Mouse (Mus musculus) hindbrain, embryonic 14.5 days (tissue): Measurements from ENCODE around the gene Fbxo31. TPM values are rescaled to one million over a fixed set of nuclear protein-coding genes. Genes with fewer than 3 reads are reported as not detected.

ENCODE experiments used
- ATAC-seq: fragments of 200-750 bp; cut with Nextera tagmentation; 2 replicates; pipeline ENCODE4 v1.8.0; 2017; ENCODE audit warnings: moderate number of reproducible peaks, mild to moderate bottlenecking, moderate TSS enrichment, moderate library complexity; ENCODE audit not compliant: low FRiP score
- DNase-seq: peaks from one replicate; pipeline ENCODE4 v3.0.0-alpha.2; 2015; ENCODE audit warnings: low spot score
- H3K27ac ChIP-seq: fragments of 300-500 bp; sonication (generic); 2 replicates; pipeline ENCODE4 v1.5.1; 2014; ENCODE audit warnings: mild to moderate bottlenecking, moderate library complexity
- H3K27me3 ChIP-seq: fragments of 300-500 bp; sonication (generic); 2 replicates; pipeline ENCODE4 v1.6.1; 2014; ENCODE audit warnings: mild to moderate bottlenecking, low read length, mixed read lengths; ENCODE audit not compliant: control insufficient read depth, insufficient read depth
- H3K36me3 ChIP-seq: fragments of 300-500 bp; sonication (generic); replicated peaks from 2 replicates; pipeline ENCODE4 v1.6.1; 2014; ENCODE audit not compliant: control insufficient read depth, insufficient read depth
- H3K4me1 ChIP-seq: fragments of 300-500 bp; sonication (generic); replicated peaks from 2 replicates; pipeline ENCODE4 v1.6.1; 2014; ENCODE audit warnings: antibody characterized with exemption, low read length, mixed read lengths; ENCODE audit not compliant: control insufficient read depth, insufficient read depth
- H3K4me2 ChIP-seq: fragments of 300-500 bp; sonication (generic); replicated peaks from 2 replicates; pipeline ENCODE4 v1.6.1; 2014; ENCODE audit warnings: mild to moderate bottlenecking, moderate library complexity
- H3K4me3 ChIP-seq: fragments of 300-500 bp; sonication (generic); replicated peaks from 2 replicates; pipeline ENCODE4 v1.5.1; 2014; ENCODE audit warnings: mild to moderate bottlenecking, low read length
- H3K9ac ChIP-seq: fragments of 300-500 bp; sonication (generic); 2 replicates; pipeline ENCODE4 v1.6.1; 2014
- H3K9me3 ChIP-seq: fragments of 300-500 bp; sonication (generic); 2 replicates; pipeline ENCODE4 v1.6.1; 2016; ENCODE audit warnings: low read length; ENCODE audit not compliant: control insufficient read depth
- WGBS: fragments of 180-500 bp; shearing (Covaris S2); extraction: QIAGEN DNeasy Blood & Tissue Kit; methylation state at CpG from one replicate; pipeline ENCODE4 v1.1.7; 2014; 5-methylcytosine and 5-hydroxymethylcytosine counted together
- polyA plus RNA-seq: library from polyadenylated mRNA; unstranded; fragments of >200 nt; fragmentation: Nextera tagmentation; extraction: Ambion mirVana; gene quantifications from 2 replicates; pipeline ENCODE4 v1.2.1, GENCODE M21; 2014

Fbxo31 gene
- polyA plus RNA-seq = 36.2 and 38.1 TPM in 2 replicates

GRCm38 (mm10) chr8:121578676-121579451 is at the start of gene Fbxo31:
Fbxo31 (minus strand) TSS chr8:121578806.
- ATAC-seq (peak; percentile 93), DNase-seq (peak; percentile 90)
- peak within 1 kb of the TSS; percentile 58 for H3K4me2 ChIP-seq
- no peaks in the 10 kb centered on the region for H3K27me3 ChIP-seq
- H3K9ac ChIP-seq = peak within 1 kb of the TSS; percentile 77
- peaks cover 22% of the 10 kb centered on the region for H3K4me1 ChIP-seq
- under 1% methylated on average over 63 of the region's 63 CpGs for WGBS
- peak within 1 kb of the TSS; percentile 59 for H3K27ac ChIP-seq
- no peaks in the 10 kb centered on the region for H3K36me3 ChIP-seq
- peak within 1 kb of the TSS; percentile 69 for H3K4me3 ChIP-seq
- no peaks in the 10 kb centered on the region for H3K9me3 ChIP-seq

DNA sequence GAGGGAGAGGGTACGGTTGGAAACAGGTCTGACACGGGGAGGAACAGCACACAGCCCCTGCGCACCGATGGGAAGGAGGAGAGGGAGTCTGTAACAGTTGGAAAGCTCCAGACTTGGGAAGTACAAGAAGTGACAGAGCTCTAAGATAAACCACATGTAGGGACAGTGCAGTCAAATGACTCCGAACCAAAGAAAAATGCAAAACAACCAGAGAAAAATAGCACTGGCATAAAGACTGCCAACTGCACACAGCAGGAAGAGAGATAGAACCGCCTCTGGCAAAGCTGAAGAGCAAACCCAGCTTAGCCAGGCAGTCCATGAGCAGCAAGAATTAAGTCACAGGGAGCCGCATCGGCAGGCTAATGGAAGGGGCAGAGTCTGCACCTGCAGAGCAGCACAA is 44.4 kb upstream of the Fbxo31 start:
- Histone ChIP-seq H3K36me3 (peaks cover 11% of the 10 kb centered on the region), H3K4me1 (peaks cover 30% of the 10 kb centered on the region; the same call in 1 of the 2 replicates), H3K27ac (no peak overlapping the region; the same call in 1 of the 2 replicates), H3K4me3 (no peak overlapping the region), H3K4me2 (no peak overlapping the region), H3K9me3 (no peaks in the 10 kb centered on the region), H3K9ac (no peak overlapping the region), H3K27me3 (no peaks in the 10 kb centered on the region)
- 75% methylated on average over 8 of the region's 8 CpGs for WGBS
- no peak for DNase-seq
- ATAC-seq = no peak

- ATAC-seq (no peak), DNase-seq (no peak)
- no peaks in the 10 kb centered on the region for H3K27me3 ChIP-seq
- peaks cover 30% of the 10 kb centered on the region; the same call in 1 of the 2 replicates for H3K4me1 ChIP-seq
- H3K4me3 ChIP-seq = no peak overlapping the region
- H3K9me3 ChIP-seq = no peaks in the 10 kb centered on the region
- H3K36me3 ChIP-seq = peaks cover 9% of the 10 kb centered on the region
- H3K27ac ChIP-seq = no peak overlapping the region
- no peak overlapping the region for H3K9ac ChIP-seq
- 44% methylated on average over 1 of the region's 1 CpGs for WGBS
- H3K4me2 ChIP-seq = no peak overlapping the region
Measured at GRCm38 (mm10) chr8:121621879-121622278, 43.3 kb upstream of the Fbxo31 start.

- 88% methylated on average over 12 of the region's 12 CpGs for WGBS
Measured at GRCm38 (mm10) chr8:121620801-121621516, 42.4 kb upstream of the Fbxo31 start.

DNA sequence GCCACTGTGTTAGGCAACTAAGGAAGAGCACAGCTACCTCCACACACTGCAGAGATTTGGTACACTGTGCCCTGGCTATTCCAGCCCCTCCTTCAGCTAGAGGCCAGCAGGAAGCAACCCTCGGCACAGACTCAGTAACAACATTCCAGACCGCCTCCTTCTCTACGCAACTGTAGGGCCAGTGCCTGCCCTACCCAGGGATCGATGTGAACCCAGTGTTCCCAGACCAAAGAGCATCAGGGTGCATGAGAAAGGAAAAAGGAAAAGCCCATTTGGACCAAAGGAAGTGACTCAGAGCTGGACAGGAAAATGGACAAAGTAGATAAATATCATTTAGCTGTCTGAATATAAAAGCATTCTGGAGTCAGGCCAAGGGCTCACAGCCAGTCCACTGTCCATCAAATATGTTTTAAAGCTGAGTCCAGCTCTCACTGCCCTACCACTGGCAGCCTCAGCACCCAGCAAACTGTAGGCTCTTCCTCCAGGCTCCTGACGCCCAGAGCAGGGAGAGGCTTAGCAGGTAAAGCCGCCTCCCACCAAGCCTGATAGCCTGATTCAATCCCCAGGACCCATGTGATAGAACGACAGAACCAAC is 40.9 kb upstream of the Fbxo31 start:
- no peaks in the 10 kb centered on the region for H3K9me3 ChIP-seq
- no peaks in the 10 kb centered on the region for H3K27me3 ChIP-seq
- H3K27ac ChIP-seq = peak overlapping the region; percentile 45; the same call in 1 of the 2 replicates
- 59% methylated on average over 7 of the region's 7 CpGs for WGBS
- no peak overlapping the region for H3K4me3 ChIP-seq
- H3K36me3 ChIP-seq = peaks cover 26% of the 10 kb centered on the region
- H3K9ac ChIP-seq = no peak overlapping the region
- DNase-seq (no peak), ATAC-seq (no peak)
- H3K4me1 ChIP-seq = peaks cover 18% of the 10 kb centered on the region; the same call in 1 of the 2 replicates
- H3K4me2 ChIP-seq = no peak overlapping the region

More at GRCm38 (mm10) chr8:121620801-121621516, 42.4 kb upstream of the Fbxo31 start:
- DNase-seq = no peak
- Histone ChIP-seq H3K4me3 (no peak overlapping the region), H3K9ac (no peak overlapping the region), H3K4me1 (peaks cover 27% of the 10 kb centered on the region; the same call in 1 of the 2 replicates), H3K9me3 (no peaks in the 10 kb centered on the region), H3K36me3 (peaks cover 16% of the 10 kb centered on the region), H3K4me2 (no peak overlapping the region), H3K27ac (no peak overlapping the region), H3K27me3 (no peaks in the 10 kb centered on the region)
- ATAC-seq = no peak

- no peak for ATAC-seq
- no peak overlapping the region for H3K4me2 ChIP-seq
- no peak overlapping the region for H3K27ac ChIP-seq
- DNase-seq = no peak
- H3K36me3 ChIP-seq = peaks cover 49% of the 10 kb centered on the region
- H3K4me1 ChIP-seq = peaks cover 6% of the 10 kb centered on the region; the same call in 1 of the 2 replicates
- no peaks in the 10 kb centered on the region for H3K9me3 ChIP-seq
- no peak overlapping the region for H3K4me3 ChIP-seq
- H3K9ac ChIP-seq = no peak overlapping the region
- no peaks in the 10 kb centered on the region for H3K27me3 ChIP-seq
Measured at GRCm38 (mm10) chr8:121613419-121613818, 34.8 kb upstream of the Fbxo31 start.

GRCm38 (mm10) chr8:121609916-121610315 is 31.3 kb upstream of the Fbxo31 start:
- ATAC-seq (no peak), DNase-seq (no peak)
- Histone ChIP-seq H3K4me3 (no peak overlapping the region), H3K9ac (no peak overlapping the region), H3K4me1 (peaks cover 6% of the 10 kb centered on the region; the same call in 1 of the 2 replicates), H3K36me3 (peaks cover 59% of the 10 kb centered on the region), H3K9me3 (no peaks in the 10 kb centered on the region), H3K4me2 (no peak overlapping the region), H3K27ac (no peak overlapping the region), H3K27me3 (no peaks in the 10 kb centered on the region)
- 92% methylated on average over 11 of the region's 11 CpGs for whole genome bisulfite sequencing

GRCm38 (mm10) chr8:121609251-121609650 is 30.6 kb upstream of the Fbxo31 start:
- Histone ChIP-seq H3K4me1 (peaks cover 6% of the 10 kb centered on the region; the same call in 1 of the 2 replicates), H3K27me3 (no peaks in the 10 kb centered on the region), H3K9me3 (no peaks in the 10 kb centered on the region), H3K4me3 (no peak overlapping the region), H3K4me2 (no peak overlapping the region), H3K36me3 (peaks cover 65% of the 10 kb centered on the region), H3K27ac (no peak overlapping the region), H3K9ac (no peak overlapping the region)
- 92% methylated on average over 15 of the region's 15 CpGs for WGBS
- no peak for ATAC-seq
- DNase-seq = no peak

DNA sequence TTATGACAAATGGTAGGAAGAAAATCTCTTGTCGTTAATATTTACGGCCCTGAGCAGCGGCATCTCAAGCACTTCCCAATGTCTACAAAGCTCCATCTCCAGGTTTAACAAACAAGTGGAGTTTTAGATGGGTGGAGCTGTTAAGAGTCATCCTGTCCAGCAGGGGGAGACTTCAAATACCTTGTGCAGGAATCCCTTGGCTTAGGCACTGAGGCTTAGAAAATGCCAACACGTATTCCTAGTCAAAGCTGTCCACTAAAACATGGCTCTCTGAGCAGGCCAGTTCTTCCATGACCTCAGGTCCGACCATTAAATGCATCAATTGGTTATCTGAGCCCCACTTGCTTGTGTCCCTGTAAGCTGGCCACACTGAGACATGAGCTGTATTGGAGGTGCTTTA is 29.1 kb upstream of the Fbxo31 start:
- Histone ChIP-seq H3K27me3 (no peaks in the 10 kb centered on the region), H3K9me3 (no peaks in the 10 kb centered on the region), H3K4me2 (no peak overlapping the region), H3K36me3 (peaks cover 81% of the 10 kb centered on the region), H3K27ac (no peak overlapping the region), H3K4me3 (no peak overlapping the region), H3K4me1 (no peaks in the 10 kb centered on the region), H3K9ac (no peak overlapping the region)
- WGBS = 91% methylated on average over 5 of the region's 5 CpGs
- DNase-seq (no peak), ATAC-seq (no peak)
